Mouse (Mus musculus) R1 (cell line): ENCODE data around the gene Als2cl.
A peak's percentile ranks its signal among the peaks of the same experiment; 100 is the strongest.

ENCODE experiments used
- DNase-seq: peaks from one replicate; pipeline ENCODE4 v3.0.0-alpha.2; 2018; ENCODE audit warnings: low read depth, low spot score

Als2cl gene

GRCm38 (mm10) chr9:110879998-110880561 is 410 bp downstream of the Als2cl start, which contains the start of gene Tmie:
TSS of gene Tmie (minus strand) at chr9:110880113.
- DNase-seq: peak; percentile 88

GRCm38 (mm10) chr9:110880772-110881171 is 1.1 kb downstream of the Als2cl start:
- DNase-seq: no peak

GRCm38 (mm10) chr9:110881953-110882352 is 2.3 kb downstream of the Als2cl start:
- DNase-seq: peak; percentile 53

- peak; percentile 80 for DNase-seq
Measured at GRCm38 (mm10) chr9:110887388-110888303, 8.0 kb downstream of the Als2cl start.

GRCm38 (mm10) chr9:110888935-110889334 is 9.3 kb downstream of the Als2cl start:
- DNase-seq: no peak

- peak; percentile 52 for DNase-seq
Measured at GRCm38 (mm10) chr9:110890026-110890783, 10.5 kb downstream of the Als2cl start.

GRCm38 (mm10) chr9:110891077-110891828 is 11.6 kb downstream of the Als2cl start:
- DNase-seq: no peak

GRCm38 (mm10) chr9:110892552-110892951 is 12.9 kb downstream of the Als2cl start:
- no peak for DNase-seq

GRCm38 (mm10) chr9:110893429-110893828 is 13.8 kb downstream of the Als2cl start:
- DNase-seq: no peak

- DNase-seq: peak; percentile 32
Measured at GRCm38 (mm10) chr9:110895507-110895906, 15.8 kb downstream of the Als2cl start.

GRCm38 (mm10) chr9:110895994-110896393 is 16.3 kb downstream of the Als2cl start:
- DNase-seq: no peak

- peak; percentile 75 for DNase-seq
Measured at GRCm38 (mm10) chr9:110896595-110896994, 16.9 kb downstream of the Als2cl start.

- no peak for DNase-seq
Measured at GRCm38 (mm10) chr9:110899451-110900008, 19.9 kb downstream of the Als2cl start.

GRCm38 (mm10) chr9:110901204-110901603 is 21.5 kb downstream of the Als2cl start:
- no peak for DNase-seq

GRCm38 (mm10) chr9:110902271-110902670 is 22.6 kb downstream of the Als2cl start:
- DNase-seq: no peak

- no peak for DNase-seq
Measured at GRCm38 (mm10) chr9:110907201-110907837, 27.6 kb downstream of the Als2cl start.

- DNase-seq: no peak
Measured at GRCm38 (mm10) chr9:110907838-110908630, 28.4 kb downstream of the Als2cl start.

GRCm38 (mm10) chr9:110908631-110909016 is 29.0 kb downstream of the Als2cl start:
- no peak for DNase-seq

GRCm38 (mm10) chr9:110909371-110909967 is 29.8 kb downstream of the Als2cl start:
- DNase-seq: no peak
